ENCODE assay signal across 10 mouse cellular contexts in the genomic region with DNA sequence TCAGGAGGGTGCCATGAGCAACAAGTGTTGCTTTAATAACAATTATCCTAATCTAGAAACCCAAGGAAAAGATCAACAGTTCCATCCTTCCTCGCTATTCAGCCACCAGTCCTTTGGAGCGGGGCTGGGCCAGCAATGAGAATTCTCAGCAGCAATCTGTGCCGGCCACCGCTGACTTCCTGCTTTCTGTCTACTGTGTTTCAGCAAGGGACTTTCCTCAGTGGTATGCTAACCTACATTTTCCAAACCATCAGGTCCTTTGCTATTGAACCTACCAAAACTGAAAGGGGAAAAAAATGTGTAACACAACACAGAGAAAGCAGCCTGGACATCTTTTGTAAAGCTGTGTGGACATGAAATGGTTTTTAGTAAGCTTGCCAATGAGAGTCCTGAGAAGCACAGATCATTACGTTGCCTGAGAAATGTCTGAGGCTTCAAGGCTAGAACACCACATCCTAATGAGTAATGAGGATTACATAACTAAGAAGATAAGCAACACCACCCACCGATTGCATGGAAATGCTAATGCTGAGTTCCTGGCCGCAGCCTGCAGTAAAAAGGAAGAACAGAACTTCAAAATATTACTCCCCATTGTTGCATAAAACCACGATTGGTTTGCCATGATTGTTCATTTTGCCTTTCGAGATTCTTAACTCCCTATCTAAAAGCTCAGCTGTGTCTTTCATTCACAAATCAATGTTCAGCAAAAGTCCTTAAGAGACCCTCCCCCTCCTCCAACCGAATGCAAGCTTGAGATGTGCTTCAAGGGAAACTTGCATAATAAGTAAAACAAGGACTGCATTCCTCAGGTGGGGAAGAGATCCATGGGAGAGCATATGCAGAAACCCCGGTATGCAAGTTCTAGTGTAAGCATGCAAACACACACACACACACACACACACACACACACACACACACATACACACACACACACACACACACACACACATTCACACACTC.
DNase-seq lines count a peak whose midpoint lies in the region; ATAC-seq and TF ChIP-seq lines count a peak whose summit lies in the region.
"Had no signal": no experiment of that assay in that cellular context is flagged by ENCODE, and none has a peak within 500 bp of the region (broad histone marks: within the 10 kb centered on the region; RNA-seq: fewer than 3 reads in every experiment).

No protein-coding gene starts in this region.

- H3K27ac ChIP-seq in testis, adult 2 months (ENCODE audit: control insufficient read depth, insufficient read depth, low read depth, low read length) = peak overlapping the region; percentile 75
- no peak overlapping the region for H3K27ac ChIP-seq in hindbrain, postnatal 0 days
- no peak overlapping the region for H3K27ac ChIP-seq in kidney, embryonic 16.5 days (ENCODE audit: low read length)
- H3K27ac ChIP-seq: neural tube, embryonic 13.5 days had no signal

- no peak for TF ChIP-seq POLR2A in testis, adult 2 months (IDR thresholded peaks at IDR 0.05; ENCODE audit: control insufficient read depth, low read depth, low read length)
- TF ChIP-seq POLR2A in myocyte (IDR thresholded peaks at IDR 0.05; ENCODE audit: insufficient read length, low read depth) = no peak

- no peaks in the 10 kb centered on the region for H3K9me3 ChIP-seq in hindbrain, postnatal 0 days (ENCODE audit: low read length)
- no peaks in the 10 kb centered on the region for H3K9me3 ChIP-seq in kidney, embryonic 16.5 days (ENCODE audit: low read length)
- H3K9me3 ChIP-seq: neural tube, embryonic 13.5 days had no signal

- no peaks in the 10 kb centered on the region for H3K79me2 ChIP-seq in myocyte (ENCODE audit: control insufficient read depth, insufficient read depth)

- no peak for TF ChIP-seq CTCF in testis, adult 2 months (IDR thresholded peaks at IDR 0.05; ENCODE audit: control insufficient read depth, insufficient read depth, insufficient replicate concordance, low read depth, low read length)
- no peak for TF ChIP-seq CTCF in hindbrain, postnatal 0 days (IDR thresholded peaks at IDR 0.05; ENCODE audit: low read depth)

- H3K4me2 ChIP-seq in myocyte (ENCODE audit: low read depth) = peak overlapping the region; percentile 36
- no peak overlapping the region for H3K4me2 ChIP-seq in hindbrain, postnatal 0 days (ENCODE audit: low read depth, low read length)
- no peak overlapping the region for H3K4me2 ChIP-seq in kidney, embryonic 16.5 days (replicated peaks; ENCODE audit: low read depth, low read length)
- H3K4me2 ChIP-seq: neural tube, embryonic 13.5 days had no signal

- no peak for DNase-seq in testis, postnatal 14 days (ENCODE audit: low spot score)
- DNase-seq in frontal cortex, postnatal 36 days (ENCODE audit: low spot score in 2 of 2) = no peak
- no peak for DNase-seq in hindbrain, postnatal 0 days (ENCODE audit: low spot score)

- no peaks in the 10 kb centered on the region for H3K36me3 ChIP-seq in testis, adult 2 months (ENCODE audit: control insufficient read depth, insufficient read depth, low read length)
- no peaks in the 10 kb centered on the region for H3K36me3 ChIP-seq in myocyte (ENCODE audit: control insufficient read depth, insufficient read depth)
- no peaks in the 10 kb centered on the region for H3K36me3 ChIP-seq in hindbrain, postnatal 0 days (ENCODE audit: insufficient read depth, low read length)
- H3K36me3 ChIP-seq in kidney, embryonic 16.5 days (ENCODE audit: insufficient read depth, low read length) = no peaks in the 10 kb centered on the region
- H3K36me3 ChIP-seq: neural tube, embryonic 13.5 days had no signal

- no peaks in the 10 kb centered on the region for H3K4me1 ChIP-seq in testis, adult 2 months (ENCODE audit: control insufficient read depth, insufficient read depth, low read length)
- no peaks in the 10 kb centered on the region for H3K4me1 ChIP-seq in hindbrain, postnatal 0 days (ENCODE audit: insufficient read depth, low read length)
- no peaks in the 10 kb centered on the region for H3K4me1 ChIP-seq in kidney, embryonic 16.5 days (ENCODE audit: insufficient read depth, low read length)
- H3K4me1 ChIP-seq: neural tube, embryonic 13.5 days had no signal

- no peak overlapping the region for H3K4me3 ChIP-seq in testis, adult 2 months (ENCODE audit: control insufficient read depth, low read depth, low read length)
- H3K4me3 ChIP-seq in myocyte = no peak overlapping the region
- H3K4me3 ChIP-seq in hindbrain, postnatal 0 days (ENCODE audit: low read length) = no peak overlapping the region
- no peak overlapping the region for H3K4me3 ChIP-seq in kidney, embryonic 16.5 days (ENCODE audit: low read length)
- H3K4me3 ChIP-seq: neural tube, embryonic 13.5 days had no signal

- peak; percentile 96 for ATAC-seq in activated CD4-positive, CD25-positive, alpha-beta regulatory T cell, adult 4 months
- ATAC-seq in granulocyte monocyte progenitor cell, adult 5-6 weeks (replicated peaks; ENCODE audit: poor library complexity, severe bottlenecking) = peak; percentile 97
- no peak for ATAC-seq in hindbrain, postnatal 0 days
- ATAC-seq in kidney, embryonic 16.5 days (ENCODE audit: low FRiP score, low TSS enrichment) = no peak
- ATAC-seq: intestine, embryonic 16.5 days had no signal

- no peak overlapping the region for H3ac ChIP-seq in myocyte (ENCODE audit: control insufficient read depth, insufficient read length)

- 41% methylated on average over 11 of the region's 11 CpGs for WGBS in hindbrain, postnatal 0 days
- WGBS in kidney, embryonic 16.5 days = 49% methylated on average over 11 of the region's 11 CpGs

- H3K27me3 ChIP-seq in testis, adult 2 months (ENCODE audit: control insufficient read depth, insufficient read depth, low read length) = no peaks in the 10 kb centered on the region
- no peaks in the 10 kb centered on the region for H3K27me3 ChIP-seq in myocyte (ENCODE audit: control insufficient read depth, insufficient read depth, insufficient read length)
- no peaks in the 10 kb centered on the region for H3K27me3 ChIP-seq in hindbrain, postnatal 0 days (ENCODE audit: insufficient read depth, low read length)
- H3K27me3 ChIP-seq in kidney, embryonic 16.5 days (ENCODE audit: insufficient read depth, low read length) = no peaks in the 10 kb centered on the region
- H3K27me3 ChIP-seq: neural tube, embryonic 13.5 days had no signal

- H3K9ac ChIP-seq in hindbrain, postnatal 0 days (replicated peaks; ENCODE audit: low read length) = no peak overlapping the region
- no peak overlapping the region for H3K9ac ChIP-seq in kidney, embryonic 16.5 days (replicated peaks; ENCODE audit: low read length)
- H3K9ac ChIP-seq: neural tube, embryonic 13.5 days had no signal

TF ChIP-seq in myocyte, 11 proteins besides CTCF, POLR2A, EP300 and RAD21:
- TF ChIP-seq USF1 (IDR thresholded peaks at IDR 0.05; ENCODE audit: low read depth) (no peak), TCF3 (IDR thresholded peaks at IDR 0.05; ENCODE audit: insufficient read length, low read depth) (no peak), POLR2AphosphoS2 (IDR thresholded peaks at IDR 0.05; ENCODE audit: insufficient read length, low read depth) (no peak), MAX (IDR thresholded peaks at IDR 0.05; ENCODE audit: low read depth) (no peak), MYOD1 (IDR thresholded peaks at IDR 0.05; ENCODE audit: control insufficient read depth in 1 of 3, insufficient read length in 2 of 3, low read depth in 2 of 3) (no peak), REST (IDR thresholded peaks at IDR 0.05; ENCODE audit: insufficient read depth, insufficient read length) (no peak), TCF12 (IDR thresholded peaks at IDR 0.05; ENCODE audit: insufficient read depth, poor library complexity, severe bottlenecking) (no peak), SRF (IDR thresholded peaks at IDR 0.05; ENCODE audit: control insufficient read depth, insufficient read length, low read depth) (no peak), CEBPB (IDR thresholded peaks at IDR 0.05; ENCODE audit: insufficient read depth, poor library complexity, severe bottlenecking) (no peak), MYOG (IDR thresholded peaks at IDR 0.05; ENCODE audit: control insufficient read depth in 1 of 3, insufficient read depth in 1 of 3, insufficient read length in 2 of 3, low read depth in 2 of 3) (no peak), E2F4 (IDR thresholded peaks at IDR 0.05; ENCODE audit: insufficient read depth) (no peak)

Comparison
In these comparisons a context has a peak if more than half of its experiments do, and no peak if none do; other contexts are left out.
1. ATAC-seq: peak in activated CD4-positive, CD25-positive, alpha-beta regulatory T cell, adult 4 months (single experiment) and granulocyte monocyte progenitor cell, adult 5-6 weeks (single experiment); none in hindbrain, postnatal 0 days (single experiment) and kidney, embryonic 16.5 days (single experiment).